Mouse (Mus musculus) liver, embryonic 14.5 days (tissue): ENCODE measurements around the gene Gtdc1.

Experiments used
- CTCF ChIP-seq: IDR thresholded peaks from 2 replicates; pipeline ENCODE4 v1.5.1; 2016; ENCODE audit warnings: antibody characterized with exemption, low read depth, control low read depth
- EP300 ChIP-seq: IDR thresholded peaks from 2 replicates; pipeline ENCODE4 v1.6.1; 2016; ENCODE audit warnings: antibody characterized with exemption, low read depth

DNA sequence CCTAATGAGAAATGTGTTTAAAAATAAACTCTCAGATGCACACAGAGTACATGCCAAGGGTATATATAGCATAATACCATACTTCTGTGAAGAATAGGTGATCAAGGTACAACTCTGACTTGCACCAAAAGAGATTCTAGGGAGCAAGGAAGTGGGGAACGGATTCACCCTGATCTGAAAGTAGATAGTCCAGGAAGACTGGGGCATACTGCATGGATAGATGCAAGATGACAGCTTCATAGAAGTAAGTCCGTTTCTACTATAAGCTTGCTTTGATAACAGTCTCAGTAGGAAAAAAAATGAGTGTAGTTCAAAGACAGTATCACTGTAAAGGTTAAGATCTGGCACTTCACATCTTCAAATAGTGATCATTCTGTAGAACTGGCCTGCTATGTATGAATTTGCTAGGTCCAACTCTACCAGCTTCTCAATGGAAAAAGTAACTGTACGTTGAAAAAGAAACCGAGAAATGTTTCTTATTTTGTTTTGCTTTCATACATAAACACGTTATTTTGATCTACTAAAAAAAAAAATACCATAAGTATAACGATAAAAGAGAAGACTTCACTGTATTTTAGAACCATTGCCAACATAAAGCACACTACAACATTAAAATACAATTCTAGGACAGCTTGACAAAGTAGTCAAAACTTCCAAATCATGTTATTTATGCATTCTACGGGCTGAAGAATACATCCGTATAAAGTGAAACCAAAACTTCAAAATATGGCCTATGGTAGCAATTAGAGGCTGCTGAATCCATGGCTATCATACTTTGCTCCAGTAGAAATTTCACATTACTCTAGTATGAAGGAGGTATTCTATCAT lies 4.2 kb downstream of the Gtdc1 start:
- TF ChIP-seq CTCF (no peak), EP300 (no peak)
